9 mouse cellular contexts compared by ENCODE assay signal in genomic region chr9:103146703-103147102, GRCm38 (mm10). TPM values are rescaled to one million over a fixed set of nuclear protein-coding genes. Genes with fewer than 3 reads are reported as not detected.
A peak's percentile ranks its signal among the peaks of the same experiment; 100 is the strongest.
DNase-seq lines count a peak whose midpoint lies in the region; ATAC-seq and TF ChIP-seq lines count a peak whose summit lies in the region.
"Had no signal": no experiment of that assay in that cellular context is flagged by ENCODE, and none has a peak within 500 bp of the region (broad histone marks: within the 10 kb centered on the region; RNA-seq: fewer than 3 reads in every experiment).

No protein-coding gene starts in this region.

- no peaks in the 10 kb centered on the region for H3K27me3 ChIP-seq in embryonic facial prominence, embryonic 14.5 days (replicated peaks; ENCODE audit: control insufficient read depth, insufficient read depth, low read length)
- H3K27me3 ChIP-seq: limb, embryonic 15.5 days had no signal

- H3K36me3 ChIP-seq in embryonic facial prominence, embryonic 14.5 days (ENCODE audit: control insufficient read depth, insufficient read depth, low read length), result no peaks in the 10 kb centered on the region
- H3K36me3 ChIP-seq: limb, embryonic 15.5 days had no signal

- ATAC-seq in embryonic facial prominence, embryonic 14.5 days (ENCODE audit: low read depth), result 0 out of 2 replicates have a peak, but pooled peaks have one; percentile 28
- ATAC-seq in neutrophil, adult 5-6 weeks (ENCODE audit: extremely low read depth, insufficient number of reproducible peaks, low FRiP score, poor library complexity, severe bottlenecking), result peak; percentile 54; the same call in 1 of the 2 replicates
- no peak for ATAC-seq in inflammation-experienced regulatory T-cells, adult 6 months

- H3K4me3 ChIP-seq in embryonic facial prominence, embryonic 14.5 days (ENCODE audit: low read depth, low read length), result no peak overlapping the region
- no peak overlapping the region for H3K4me3 ChIP-seq in layer of hippocampus, adult 2 months
- H3K4me3 ChIP-seq: limb, embryonic 15.5 days had no signal

- 17% methylated on average over 9 of the region's 9 CpGs for WGBS in embryonic facial prominence, embryonic 14.5 days

- no peak overlapping the region for H3K9ac ChIP-seq in embryonic facial prominence, embryonic 14.5 days (ENCODE audit: low read depth, low read length)
- H3K9ac ChIP-seq: limb, embryonic 15.5 days had no signal

- TF ChIP-seq CTCF in layer of hippocampus, adult 2 months (conservative IDR thresholded peaks at IDR 0.05), result no peak

- DNase-seq in retina, postnatal 1 day, result peak; percentile 66
- DNase-seq in retina, embryonic 14.5 days (ENCODE audit: low spot score), result no peak
- DNase-seq in embryonic facial prominence, embryonic 14.5 days (ENCODE audit: low spot score), result peak; percentile 48
- peak; percentile 32 to 63 for DNase-seq in layer of hippocampus, adult 2 months (ENCODE audit: low spot score in 2 of 2)
- DNase-seq in spleen, postnatal 4 days (ENCODE audit: low spot score in 2 of 2), result no peak
- no peak for DNase-seq in cerebellum, adult 8-10 months

- no peaks in the 10 kb centered on the region; the same call in 1 of the 2 replicates for H3K9me3 ChIP-seq in embryonic facial prominence, embryonic 14.5 days (ENCODE audit: control insufficient read depth, low read length)
- H3K9me3 ChIP-seq: limb, embryonic 15.5 days had no signal

- peaks cover 9% of the 10 kb centered on the region for H3K4me1 ChIP-seq in embryonic facial prominence, embryonic 14.5 days (ENCODE audit: control insufficient read depth, insufficient read depth, low read length)

- no peak overlapping the region for H3K27ac ChIP-seq in embryonic facial prominence, embryonic 14.5 days (replicated peaks; ENCODE audit: low read depth, low read length)
- H3K27ac ChIP-seq in layer of hippocampus, adult 2 months, result peak overlapping the region; percentile 59
- H3K27ac ChIP-seq: limb, embryonic 15.5 days had no signal

- no peak overlapping the region for H3K4me2 ChIP-seq in embryonic facial prominence, embryonic 14.5 days (ENCODE audit: low read depth, low read length)
- H3K4me2 ChIP-seq: limb, embryonic 15.5 days had no signal

RNA-seq across cellular contexts. Expression of gene Rab6b, which starts 35.1 kb away (rescaled TPM):
- polyA plus RNA-seq in embryonic facial prominence, embryonic 14.5 days (2014; fragmentation: Nextera tagmentation; extraction: Ambion mirVana), result 7.3 and 8.3 TPM in 2 replicates
- total RNA-seq in layer of hippocampus, adult 2 months (2021), result 100 to 1,000 TPM; 429 to 449 TPM
- 2.2 and 2.9 TPM in 2 replicates for total RNA-seq in neutrophil, adult 5-6 weeks (2017)
- polyA plus RNA-seq in inflammation-experienced regulatory T-cells, adult 6 months (2017; shearing (Covaris generic)), result 1 to 10 TPM in 1 of 3 experiments, under 1 TPM in 1, not detected in 1; 0.26 to 8.1 TPM

RNA-seq across cellular contexts. Expression of gene Srprb, which starts 55.2 kb away (rescaled TPM):
- polyA plus RNA-seq in embryonic facial prominence, embryonic 14.5 days (2014; fragmentation: Nextera tagmentation; extraction: Ambion mirVana), result 70.9 and 73.5 TPM in 2 replicates
- total RNA-seq in layer of hippocampus, adult 2 months (2021), result 10 to 100 TPM; 18.5 to 21.0 TPM
- 13.6 and 14.2 TPM in 2 replicates for total RNA-seq in neutrophil, adult 5-6 weeks (2017)
- polyA plus RNA-seq in inflammation-experienced regulatory T-cells, adult 6 months (2017; shearing (Covaris generic)), result 10 to 100 TPM; 24.6 to 35.8 (median 30.2) TPM

Comparison
In these comparisons a context has a peak if more than half of its experiments do, and no peak if none do; other contexts are left out.
1. DNase-seq: peak in retina, postnatal 1 day (single experiment), embryonic facial prominence, embryonic 14.5 days (single experiment) and layer of hippocampus, adult 2 months (2 of 2); none in retina, embryonic 14.5 days (single experiment), spleen, postnatal 4 days (0 of 2) and cerebellum, adult 8-10 months (single experiment).
2. RNA of gene Rab6b, which starts 35.1 kb away (total RNA-seq): 429 to 449 TPM in layer of hippocampus, adult 2 months; 2.2 to 2.9 TPM in neutrophil, adult 5-6 weeks; every median in the first group is over 100 times any median in the second.